Mouse (Mus musculus) forebrain, embryonic 13.5 days (tissue): ENCODE data around the gene Sowahb. TPM values are rescaled to one million over a fixed set of nuclear protein-coding genes. Genes with fewer than 3 reads are reported as not detected.

ENCODE experiments used
- ATAC-seq: fragments of 200-750 bp; cut with Nextera tagmentation; 2 replicates; pipeline ENCODE4 v1.8.0; 2017
- H3K27ac ChIP-seq: fragments of 300-500 bp; sonication (generic); 2 replicates; pipeline ENCODE4 v1.5.1; 2015; ENCODE audit warnings: inconsistent platforms, mild to moderate bottlenecking, moderate library complexity
- H3K27me3 ChIP-seq: fragments of 300-500 bp; sonication (generic); 2 replicates; pipeline ENCODE4 v1.6.1; 2015; ENCODE audit warnings: mild to moderate bottlenecking, inconsistent platforms
- H3K36me3 ChIP-seq: fragments of 300-500 bp; sonication (generic); 2 replicates; pipeline ENCODE4 v1.6.1; 2015; ENCODE audit warnings: mild to moderate bottlenecking, inconsistent platforms; ENCODE audit not compliant: poor library complexity, severe bottlenecking
- H3K4me1 ChIP-seq: fragments of 300-500 bp; sonication (generic); 2 replicates; pipeline ENCODE4 v1.6.1; 2015; ENCODE audit warnings: inconsistent platforms
- H3K4me2 ChIP-seq: fragments of 300-500 bp; sonication (generic); 2 replicates; pipeline ENCODE4 v1.6.1; 2015; ENCODE audit warnings: inconsistent platforms, mild to moderate bottlenecking, moderate library complexity
- H3K4me3 ChIP-seq: fragments of 300-500 bp; sonication (generic); 2 replicates; pipeline ENCODE4 v1.5.1; 2015; ENCODE audit warnings: mild to moderate bottlenecking, inconsistent platforms
- H3K9ac ChIP-seq: fragments of 300-500 bp; sonication (generic); 2 replicates; pipeline ENCODE4 v1.6.1; 2015; ENCODE audit warnings: mild to moderate bottlenecking, inconsistent platforms
- H3K9me3 ChIP-seq: fragments of 300-500 bp; sonication (generic); replicated peaks from 2 replicates; pipeline ENCODE4 v1.6.1; 2016; ENCODE audit warnings: inconsistent platforms
- WGBS: fragments of 180-500 bp; shearing (Covaris S2); methylation state at CpG from one replicate; pipeline ENCODE4 v1.1.7; 2015; 5-methylcytosine and 5-hydroxymethylcytosine counted together
- polyA plus RNA-seq: library from polyadenylated mRNA; unstranded; fragments of >200 nt; fragmentation: Nextera tagmentation; extraction: Ambion mirVana; gene quantifications from 2 replicates; pipeline ENCODE4 v1.2.1, GENCODE M21; 2015

Gene Sowahb
- polyA plus RNA-seq, 1 experiment from 2014 or later: not detected

DNA sequence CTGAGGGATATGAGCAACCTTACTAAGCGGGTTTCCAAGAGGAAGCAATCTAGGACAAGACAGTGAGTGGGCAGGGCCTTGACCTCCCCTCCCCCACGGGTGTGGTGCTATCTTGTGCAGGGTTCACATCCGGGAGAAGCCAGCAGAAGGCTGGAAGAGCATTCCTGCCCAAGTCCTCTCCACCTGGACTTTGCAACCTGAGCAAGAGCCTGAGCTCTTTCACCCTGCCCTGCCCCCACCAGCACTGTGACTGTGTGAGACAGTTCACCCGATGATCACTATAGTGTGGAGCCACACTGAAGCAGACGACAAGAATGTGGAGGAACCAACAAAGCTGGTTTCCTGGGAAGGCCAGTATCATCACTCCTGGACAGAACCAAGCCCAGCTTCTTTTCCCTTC is 4.7 kb downstream of the Sowahb start:
- Histone ChIP-seq H3K9ac (no peak overlapping the region), H3K27ac (no peak overlapping the region), H3K4me1 (peaks cover 16% of the 10 kb centered on the region), H3K4me2 (no peak overlapping the region), H3K9me3 (no peaks in the 10 kb centered on the region), H3K4me3 (no peak overlapping the region), H3K27me3 (peaks cover 46% of the 10 kb centered on the region), H3K36me3 (no peaks in the 10 kb centered on the region)
- no peak for ATAC-seq
- 69% methylated on average over 5 of the region's 5 CpGs for WGBS

DNA sequence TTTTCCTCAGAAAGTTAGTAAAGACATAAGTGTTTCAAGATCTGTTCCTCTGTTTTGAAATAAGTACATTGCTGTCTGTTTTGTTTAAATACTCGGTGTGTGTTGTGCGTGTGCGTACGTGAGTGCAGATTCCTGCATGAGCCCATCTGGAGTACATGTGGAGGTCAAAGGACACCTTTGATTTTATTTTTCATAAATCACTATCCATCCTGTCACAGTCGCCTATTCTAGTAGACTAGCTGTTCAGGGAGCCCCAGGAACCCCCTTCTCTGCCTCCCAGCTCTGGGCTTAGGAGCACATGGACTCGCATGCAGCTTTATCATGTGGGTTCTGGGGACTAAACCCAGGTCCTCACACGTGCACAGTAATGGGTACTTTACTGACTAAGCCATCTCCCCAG is 8.6 kb downstream of the Sowahb start:
- no peaks in the 10 kb centered on the region for H3K9me3 ChIP-seq
- H3K4me2 ChIP-seq: no peak overlapping the region
- no peak overlapping the region for H3K9ac ChIP-seq
- H3K27me3 ChIP-seq: peaks cover 8% of the 10 kb centered on the region
- 79% methylated on average over 7 of the region's 7 CpGs for whole genome bisulfite sequencing
- no peak for ATAC-seq
- no peaks in the 10 kb centered on the region for H3K36me3 ChIP-seq
- H3K27ac ChIP-seq: no peak overlapping the region
- H3K4me3 ChIP-seq: no peak overlapping the region
- H3K4me1 ChIP-seq: no peaks in the 10 kb centered on the region

DNA sequence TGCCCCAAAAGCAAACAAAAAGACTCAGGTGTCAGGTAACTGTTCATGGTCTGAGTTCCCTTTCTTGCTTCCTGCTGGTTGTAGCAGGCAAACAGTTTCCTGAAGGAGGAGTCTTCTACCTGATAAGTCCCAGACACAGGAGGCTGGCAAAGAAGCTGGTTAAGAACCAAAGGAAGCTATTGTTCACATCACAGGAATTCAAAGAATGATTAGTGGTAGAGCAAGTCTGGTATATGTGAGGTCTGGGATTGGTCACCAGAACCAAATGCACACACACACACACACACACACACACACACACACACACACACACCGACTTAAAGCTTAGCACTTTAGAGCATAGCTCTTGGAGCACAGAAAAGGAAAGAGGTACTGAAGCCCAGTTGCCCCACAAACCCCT is 9.5 kb downstream of the Sowahb start:
- no peak for ATAC-seq
- no peak overlapping the region for H3K4me3 ChIP-seq
- H3K4me2 ChIP-seq: no peak overlapping the region
- no peaks in the 10 kb centered on the region for H3K36me3 ChIP-seq
- no peak overlapping the region for H3K27ac ChIP-seq
- 63% methylated on average over 1 of the region's 1 CpGs for WGBS
- H3K27me3 ChIP-seq: peaks cover 2% of the 10 kb centered on the region; the same call in 1 of the 2 replicates
- no peak overlapping the region for H3K9ac ChIP-seq
- H3K9me3 ChIP-seq: no peaks in the 10 kb centered on the region
- no peaks in the 10 kb centered on the region for H3K4me1 ChIP-seq

GRCm38 (mm10) chr5:93033087-93033870 is 11.5 kb downstream of the Sowahb start:
- H3K27ac ChIP-seq: no peak overlapping the region
- no peaks in the 10 kb centered on the region for H3K27me3 ChIP-seq
- H3K36me3 ChIP-seq: no peaks in the 10 kb centered on the region
- no peak overlapping the region for H3K9ac ChIP-seq
- H3K4me1 ChIP-seq: no peaks in the 10 kb centered on the region
- ATAC-seq: no peak
- no peaks in the 10 kb centered on the region for H3K9me3 ChIP-seq
- no peak overlapping the region for H3K4me3 ChIP-seq
- H3K4me2 ChIP-seq: no peak overlapping the region
- 78% methylated on average over 5 of the region's 5 CpGs for WGBS

DNA sequence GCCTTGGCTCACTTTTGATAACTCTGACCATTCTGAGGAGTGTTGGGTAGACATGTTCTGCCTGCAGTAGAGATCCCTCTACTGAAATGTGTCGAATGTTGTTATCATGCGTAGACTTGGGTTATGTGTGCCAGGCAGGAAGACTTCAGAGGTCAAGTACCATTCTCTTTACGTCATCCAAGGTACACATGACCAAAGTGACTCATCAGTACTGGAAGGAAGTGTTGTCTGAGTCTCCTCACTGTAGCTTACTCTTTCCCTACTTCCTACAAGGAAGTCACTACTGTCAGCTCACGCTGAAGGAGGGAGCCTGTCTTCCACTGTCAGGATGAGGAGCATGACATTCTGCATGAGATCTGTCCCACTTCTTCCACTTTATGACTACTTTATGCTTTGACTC is 12.2 kb downstream of the Sowahb start:
- Histone ChIP-seq H3K36me3 (no peaks in the 10 kb centered on the region), H3K4me3 (no peak overlapping the region), H3K27me3 (no peaks in the 10 kb centered on the region), H3K27ac (no peak overlapping the region), H3K4me2 (no peak overlapping the region), H3K4me1 (no peaks in the 10 kb centered on the region), H3K9ac (no peak overlapping the region), H3K9me3 (no peaks in the 10 kb centered on the region)
- no peak for ATAC-seq
- 88% methylated on average over 4 of the region's 4 CpGs for WGBS

DNA sequence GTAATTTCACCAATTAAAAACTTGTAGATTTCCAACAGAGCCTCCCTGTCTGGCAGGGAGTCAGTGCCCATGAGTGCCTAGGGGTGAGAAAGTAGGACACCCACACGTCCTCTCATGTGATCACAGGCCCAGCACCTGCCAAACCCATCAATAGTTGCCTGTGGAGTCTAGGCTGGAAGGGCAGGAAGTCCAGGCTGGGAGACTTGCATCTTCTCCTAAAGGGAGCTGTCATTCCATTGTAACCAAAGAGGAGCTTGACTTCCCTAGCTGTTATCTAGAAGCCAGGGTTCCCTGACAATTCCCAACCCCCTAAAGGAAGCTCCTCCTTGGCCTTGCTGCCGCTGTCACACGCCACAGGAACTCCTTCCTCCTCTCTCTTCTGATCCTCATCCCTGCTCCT is 14.0 kb downstream of the Sowahb start:
- Histone ChIP-seq H3K36me3 (no peaks in the 10 kb centered on the region), H3K4me3 (no peak overlapping the region), H3K27me3 (no peaks in the 10 kb centered on the region), H3K4me1 (no peaks in the 10 kb centered on the region), H3K9ac (no peak overlapping the region), H3K27ac (no peak overlapping the region), H3K4me2 (no peak overlapping the region), H3K9me3 (no peaks in the 10 kb centered on the region)
- no peak for ATAC-seq
- WGBS: 59% methylated on average over 3 of the region's 3 CpGs

- no peaks in the 10 kb centered on the region for H3K4me1 ChIP-seq
- H3K27ac ChIP-seq: no peak overlapping the region
- H3K4me2 ChIP-seq: no peak overlapping the region
- H3K36me3 ChIP-seq: no peaks in the 10 kb centered on the region
- H3K9me3 ChIP-seq: no peaks in the 10 kb centered on the region
- H3K9ac ChIP-seq: no peak overlapping the region
- 85% methylated on average over 5 of the region's 5 CpGs for WGBS
- no peak overlapping the region for H3K4me3 ChIP-seq
- no peaks in the 10 kb centered on the region for H3K27me3 ChIP-seq
- ATAC-seq: no peak
These were observed 14.4 kb downstream of the Sowahb start for GRCm38 (mm10) chr5:93030411-93030810.

DNA sequence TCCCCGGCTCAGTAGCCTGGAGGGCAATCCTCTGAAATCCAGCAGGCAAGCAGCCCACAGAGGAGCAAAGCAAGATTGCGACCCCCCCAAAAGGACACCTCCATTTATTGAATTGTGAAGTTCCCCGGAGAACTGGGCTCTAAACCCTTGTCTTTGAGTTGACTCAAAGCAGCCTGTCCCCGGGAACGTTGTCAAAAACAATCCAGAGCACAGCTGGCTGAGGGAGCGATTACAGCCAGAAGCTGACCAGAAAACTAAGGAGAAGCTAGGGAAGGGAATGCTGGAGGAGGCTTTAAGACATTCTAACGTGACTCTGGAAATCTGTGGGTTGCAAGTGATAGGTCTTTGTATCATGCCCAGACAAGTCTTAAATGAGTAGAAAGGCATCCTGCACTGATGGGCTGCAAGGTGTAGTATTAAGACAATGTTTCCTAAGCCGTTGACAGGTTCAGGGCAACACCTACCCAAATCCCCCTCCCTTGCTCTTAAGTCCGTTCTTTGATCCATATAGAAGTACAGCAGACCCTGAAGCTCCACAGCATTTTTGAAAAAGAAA is 17.6 kb downstream of the Sowahb start:
- Histone ChIP-seq H3K9me3 (no peaks in the 10 kb centered on the region), H3K4me3 (no peak overlapping the region), H3K4me1 (peaks cover 6% of the 10 kb centered on the region; the same call in 1 of the 2 replicates), H3K27ac (no peak overlapping the region), H3K4me2 (no peak overlapping the region), H3K9ac (no peak overlapping the region), H3K36me3 (no peaks in the 10 kb centered on the region), H3K27me3 (no peaks in the 10 kb centered on the region)
- 55% methylated on average over 9 of the region's 9 CpGs for WGBS
- ATAC-seq: no peak

GRCm38 (mm10) chr5:93026437-93027119 is 18.2 kb downstream of the Sowahb start:
- no peak overlapping the region for H3K9ac ChIP-seq
- no peaks in the 10 kb centered on the region for H3K36me3 ChIP-seq
- H3K9me3 ChIP-seq: no peaks in the 10 kb centered on the region
- peaks cover 6% of the 10 kb centered on the region; the same call in 1 of the 2 replicates for H3K4me1 ChIP-seq
- 58% methylated on average over 4 of the region's 4 CpGs for WGBS
- no peak overlapping the region for H3K4me2 ChIP-seq
- H3K27me3 ChIP-seq: no peaks in the 10 kb centered on the region
- no peak for ATAC-seq
- no peak overlapping the region for H3K27ac ChIP-seq
- no peak overlapping the region for H3K4me3 ChIP-seq

DNA sequence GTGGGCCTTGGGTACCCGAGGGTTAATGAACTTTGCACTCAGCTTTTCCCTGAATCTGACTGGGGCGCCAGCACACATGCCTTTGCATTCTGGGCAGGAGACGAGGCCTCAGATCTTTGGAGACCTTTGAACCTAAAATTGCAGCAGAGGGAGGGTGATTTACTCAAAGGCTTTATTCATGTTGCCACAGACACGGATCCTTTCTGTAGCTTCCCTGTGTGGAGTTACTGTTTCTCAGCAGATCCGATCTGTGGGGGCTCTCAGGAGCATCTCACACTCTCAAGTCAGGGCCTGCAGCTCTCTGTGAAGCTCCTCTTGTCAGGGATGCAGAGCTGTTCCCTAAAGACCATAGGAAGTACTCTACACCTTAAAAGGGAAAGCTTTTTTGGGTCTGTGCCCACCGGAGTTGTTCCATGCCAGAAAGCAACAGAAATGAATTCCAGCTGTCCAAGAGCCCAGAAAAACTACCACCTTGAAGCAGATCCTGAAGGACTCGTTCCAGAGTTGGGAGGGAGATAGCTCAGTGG is 20.0 kb downstream of the Sowahb start:
- H3K27me3 ChIP-seq: no peaks in the 10 kb centered on the region
- no peak overlapping the region for H3K4me3 ChIP-seq
- ATAC-seq: no peak
- no peaks in the 10 kb centered on the region for H3K36me3 ChIP-seq
- H3K4me2 ChIP-seq: no peak overlapping the region
- H3K4me1 ChIP-seq: peaks cover 6% of the 10 kb centered on the region; the same call in 1 of the 2 replicates
- no peak overlapping the region for H3K9ac ChIP-seq
- H3K27ac ChIP-seq: no peak overlapping the region
- 35% methylated on average over 7 of the region's 7 CpGs for WGBS
- H3K9me3 ChIP-seq: no peaks in the 10 kb centered on the region

- H3K9ac ChIP-seq: no peak overlapping the region
These were observed 22.6 kb downstream of the Sowahb start for GRCm38 (mm10) chr5:93022126-93022797.

More at GRCm38 (mm10) chr5:93022126-93022797, 22.6 kb downstream of the Sowahb start:
- no peak overlapping the region for H3K4me3 ChIP-seq
- H3K9me3 ChIP-seq: no peaks in the 10 kb centered on the region
- H3K27me3 ChIP-seq: no peaks in the 10 kb centered on the region
- H3K27ac ChIP-seq: no peak overlapping the region
- WGBS: 72% methylated on average over 7 of the region's 7 CpGs
- peaks cover 6% of the 10 kb centered on the region; the same call in 1 of the 2 replicates for H3K4me1 ChIP-seq
- no peak for ATAC-seq
- H3K36me3 ChIP-seq: no peaks in the 10 kb centered on the region
- H3K4me2 ChIP-seq: no peak overlapping the region
